Mouse (Mus musculus) heart, postnatal 14 days (tissue): ENCODE measurements around the gene Nr4a1. TPM values are rescaled to one million over a fixed set of nuclear protein-coding genes. Genes with fewer than 3 reads are reported as not detected.

ENCODE experiments used
- DNase-seq, 2 experiments: peaks; one replicate each; pipeline ENCODE4 v3.0.0; 2021 to 2022
- intact Hi-C: fragments of 180-260 bp; cut with DNase I; formaldehyde crosslinking; loops from one replicate; pipeline ENCODE4 v1.15.1; 2025
- total RNA-seq, 2 experiments: library from RNA; stranded (reverse); gene quantifications; 2 replicates each; pipeline ENCODE4 v1.2.3; 2021

The Nr4a1 gene
- total RNA-seq, 2 experiments from 2014 or later: 14.0 to 63.1 TPM

GRCm38 (mm10) chr15:101303830-101304229 lies 49.8 kb downstream of the Nr4a1 start:
- no peak for DNase-seq
- intact Hi-C loops: no loop called here

GRCm38 (mm10) chr15:101306459-101306858 lies 52.4 kb downstream of the Nr4a1 start:
- intact Hi-C loops: no loop called here

GRCm38 (mm10) chr15:101308440-101309348 lies 54.6 kb downstream of the Nr4a1 start:
- DNase-seq: no peak
- intact Hi-C loops: no loop called here

More at GRCm38 (mm10) chr15:101306459-101306858, 52.4 kb downstream of the Nr4a1 start:
- no peak for DNase-seq

- intact Hi-C loops: no loop called here
- DNase-seq: no peak
Measured at GRCm38 (mm10) chr15:101309493-101309892, 55.4 kb downstream of the Nr4a1 start.

GRCm38 (mm10) chr15:101311087-101311770 lies 57.2 kb downstream of the Nr4a1 start:
- intact Hi-C loops: no loop called here
- DNase-seq: no peak

- DNase-seq: no peak
- intact Hi-C loops: no loop called here
Measured at GRCm38 (mm10) chr15:101312006-101312405, 57.9 kb downstream of the Nr4a1 start.

GRCm38 (mm10) chr15:101315378-101315777 lies 61.3 kb downstream of the Nr4a1 start:
- intact Hi-C loops: loop anchor here (1.0 to 5.0 kb wide), 3 partner anchors 32 to 93 kb away; partner anchors contain the start of gene Grasp

GRCm38 (mm10) chr15:101315832-101316231 lies 61.8 kb downstream of the Nr4a1 start:
- intact Hi-C loops: loop anchor here (1.0 to 5.0 kb wide), 3 partner anchors 33 to 94 kb away; partner anchors contain the start of gene Grasp
- peak; percentile 90 to 92 for DNase-seq

More at GRCm38 (mm10) chr15:101315378-101315777, 61.3 kb downstream of the Nr4a1 start:
- DNase-seq: no peak

GRCm38 (mm10) chr15:101316279-101316912 lies 62.3 kb downstream of the Nr4a1 start:
- intact Hi-C loops: loop anchor here (5.0 kb wide), 1 partner anchor 94 kb away; the partner anchor contains the start of gene Grasp

GRCm38 (mm10) chr15:101316913-101317813 lies 63.1 kb downstream of the Nr4a1 start:
- intact Hi-C loops: loop anchor here (5.0 kb wide), 1 partner anchor 95 kb away; the partner anchor contains the start of gene Grasp
- DNase-seq: no peak

More at GRCm38 (mm10) chr15:101316279-101316912, 62.3 kb downstream of the Nr4a1 start:
- no peak for DNase-seq

GRCm38 (mm10) chr15:101317814-101318500 lies 63.9 kb downstream of the Nr4a1 start:
- no peak for DNase-seq
- intact Hi-C loops: loop anchor here (5.0 kb wide), 1 partner anchor 96 kb away; the partner anchor contains the start of gene Grasp

GRCm38 (mm10) chr15:101318889-101319765 lies 65.1 kb downstream of the Nr4a1 start:
- no peak for DNase-seq
- intact Hi-C loops: loop anchor here (5.0 kb wide), 1 partner anchor 97 kb away; the partner anchor contains the start of gene Grasp

GRCm38 (mm10) chr15:101320010-101320617 lies 66.0 kb downstream of the Nr4a1 start:
- intact Hi-C loops: no loop called here
- DNase-seq: no peak

- intact Hi-C loops: no loop called here
Measured at GRCm38 (mm10) chr15:101320618-101321041, 66.6 kb downstream of the Nr4a1 start.

GRCm38 (mm10) chr15:101321126-101321525 lies 67.1 kb downstream of the Nr4a1 start:
- intact Hi-C loops: no loop called here
- DNase-seq: no peak

More at GRCm38 (mm10) chr15:101320618-101321041, 66.6 kb downstream of the Nr4a1 start:
- no peak for DNase-seq

- intact Hi-C loops: no loop called here
- no peak for DNase-seq
Measured at GRCm38 (mm10) chr15:101322106-101322505, 68.0 kb downstream of the Nr4a1 start.

- DNase-seq: no peak
- intact Hi-C loops: no loop called here
Measured at GRCm38 (mm10) chr15:101322640-101323039, 68.6 kb downstream of the Nr4a1 start.
